Mouse (Mus musculus): Measurements from ENCODE around the gene Olfr51. TPM values are rescaled to one million over a fixed set of nuclear protein-coding genes. Genes with fewer than 3 reads are reported as not detected.
A peak's percentile ranks its signal among the peaks of the same experiment; 100 is the strongest.
"Not testable (repeated sequence)": the region's sequence is repeated elsewhere in the genome, so short reads cannot be mapped to it uniquely, and the experiment has no call there.

Olfr51 gene
- polyA plus RNA-seq, 1 experiment from 2014 or later, result not detected

DNA sequence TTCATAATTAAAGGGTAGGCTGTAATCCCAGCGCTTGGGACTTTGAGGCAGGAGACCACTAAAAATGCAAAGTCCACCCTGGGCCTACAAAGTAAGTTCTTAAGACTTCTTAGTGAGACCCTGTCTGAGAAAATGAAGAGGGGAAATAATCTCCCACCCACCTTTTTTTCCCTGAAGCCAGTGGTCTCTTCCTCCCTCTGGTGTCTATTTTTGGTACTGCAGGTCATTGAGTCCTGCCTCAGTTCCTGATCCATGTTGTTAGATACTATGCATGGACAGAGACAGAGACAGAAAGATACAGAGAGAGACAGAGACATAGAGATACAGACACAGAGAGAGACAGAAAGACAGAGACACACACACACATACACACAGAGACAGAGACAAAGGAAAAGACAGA is 29.5 kb downstream of the Olfr51 start:
- H3K4me3 ChIP-seq (replicated peaks), result no peak overlapping the region
- H3K4me2 ChIP-seq, result no peak overlapping the region
- H3K9me3 ChIP-seq (replicated peaks), result no peaks in the 10 kb centered on the region
- WGBS (ENCODE audit: insufficient replicate concordance), result 17% methylated on average over 1 of the region's 1 CpGs
- no peak overlapping the region for H3K27ac ChIP-seq (replicated peaks)
- ATAC-seq (ENCODE audit: insufficient read depth), result no peak
- no peaks in the 10 kb centered on the region for H3K27me3 ChIP-seq
- H3K9ac ChIP-seq, result no peak overlapping the region
- no peaks in the 10 kb centered on the region for H3K4me1 ChIP-seq (replicated peaks)
- H3K36me3 ChIP-seq (replicated peaks), result no peaks in the 10 kb centered on the region

- not testable (repeated sequence) for H3K9me3 ChIP-seq (replicated peaks); H3K36me3 ChIP-seq (replicated peaks); H3K27me3 ChIP-seq; H3K27ac ChIP-seq (replicated peaks); H3K4me1 ChIP-seq (replicated peaks); H3K9ac ChIP-seq; ATAC-seq (ENCODE audit: insufficient read depth); H3K4me3 ChIP-seq (replicated peaks); H3K4me2 ChIP-seq
These were observed 30.7 kb downstream of the Olfr51 start for GRCm38 (mm10) chr11:51034141-51034540.

GRCm38 (mm10) chr11:51035951-51036350 is 32.6 kb downstream of the Olfr51 start:
- no peaks in the 10 kb centered on the region for H3K9me3 ChIP-seq (replicated peaks)
- no peaks in the 10 kb centered on the region for H3K36me3 ChIP-seq (replicated peaks)
- ATAC-seq (ENCODE audit: insufficient read depth), result no peak
- no peak overlapping the region for H3K27ac ChIP-seq (replicated peaks)
- H3K27me3 ChIP-seq, result no peaks in the 10 kb centered on the region
- no peak overlapping the region for H3K9ac ChIP-seq
- no peak overlapping the region for H3K4me2 ChIP-seq
- WGBS (ENCODE audit: insufficient replicate concordance), result 61% methylated on average over 2 of the region's 2 CpGs
- H3K4me3 ChIP-seq (replicated peaks), result no peak overlapping the region
- H3K4me1 ChIP-seq (replicated peaks), result no peaks in the 10 kb centered on the region

DNA sequence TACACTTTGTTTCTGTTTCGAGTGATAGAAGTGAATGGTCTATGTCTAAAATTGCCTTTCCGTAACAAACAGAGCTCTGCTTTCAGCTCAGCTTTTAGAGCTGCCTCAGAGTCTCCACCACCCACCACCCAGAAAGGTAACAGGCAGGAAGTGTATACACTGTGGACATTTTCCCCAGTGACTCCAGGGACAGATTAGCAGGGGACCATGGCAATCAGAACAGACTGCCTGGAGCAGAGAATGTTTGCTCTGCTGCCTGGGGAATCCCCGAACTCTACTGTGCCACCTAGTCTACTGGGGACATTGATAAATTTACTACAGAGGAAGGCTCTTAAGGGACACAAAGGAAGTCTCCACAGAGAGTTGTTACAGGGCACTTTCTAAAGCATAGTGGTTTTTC is 41.4 kb downstream of the Olfr51 start:
- ATAC-seq (ENCODE audit: insufficient read depth); H3K4me2 ChIP-seq; H3K36me3 ChIP-seq (replicated peaks); H3K9me3 ChIP-seq (replicated peaks); H3K27ac ChIP-seq (replicated peaks); H3K4me3 ChIP-seq (replicated peaks); H3K4me1 ChIP-seq (replicated peaks); H3K9ac ChIP-seq; H3K27me3 ChIP-seq: not testable (repeated sequence)
- 36% methylated on average over 3 of the region's 3 CpGs for WGBS (ENCODE audit: insufficient replicate concordance)

DNA sequence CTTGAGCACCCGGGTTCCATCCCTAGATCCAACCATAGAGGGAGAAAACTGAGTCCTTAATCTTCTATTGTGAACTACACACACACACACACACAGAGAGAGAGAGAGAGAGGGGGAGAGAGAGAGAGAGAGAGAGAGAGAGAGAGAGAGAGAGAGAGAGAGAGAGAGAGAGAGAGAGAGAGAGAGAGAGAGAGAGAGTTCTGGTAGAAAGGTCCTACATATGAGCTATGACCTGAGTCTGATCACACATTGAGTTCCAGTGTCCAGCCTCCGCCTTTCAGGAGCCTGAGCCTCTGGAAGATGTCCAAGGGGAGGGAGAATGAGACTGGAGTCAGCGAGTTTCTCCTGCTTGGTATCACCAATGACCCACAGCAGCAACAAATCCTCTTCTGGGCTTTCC is 44.4 kb downstream of the Olfr51 start, which contains the start of gene Olfr1375:
TSS of gene Olfr1375 (plus strand) at position 301 of the 400 bp plus-strand sequence.
- H3K9ac ChIP-seq; H3K4me3 ChIP-seq (replicated peaks); H3K36me3 ChIP-seq (replicated peaks); ATAC-seq (ENCODE audit: insufficient read depth); H3K4me2 ChIP-seq; H3K27ac ChIP-seq (replicated peaks); H3K4me1 ChIP-seq (replicated peaks); H3K9me3 ChIP-seq (replicated peaks); H3K27me3 ChIP-seq: not testable (repeated sequence)
- 60% methylated on average over 3 of the region's 3 CpGs for WGBS (ENCODE audit: insufficient replicate concordance)

DNA sequence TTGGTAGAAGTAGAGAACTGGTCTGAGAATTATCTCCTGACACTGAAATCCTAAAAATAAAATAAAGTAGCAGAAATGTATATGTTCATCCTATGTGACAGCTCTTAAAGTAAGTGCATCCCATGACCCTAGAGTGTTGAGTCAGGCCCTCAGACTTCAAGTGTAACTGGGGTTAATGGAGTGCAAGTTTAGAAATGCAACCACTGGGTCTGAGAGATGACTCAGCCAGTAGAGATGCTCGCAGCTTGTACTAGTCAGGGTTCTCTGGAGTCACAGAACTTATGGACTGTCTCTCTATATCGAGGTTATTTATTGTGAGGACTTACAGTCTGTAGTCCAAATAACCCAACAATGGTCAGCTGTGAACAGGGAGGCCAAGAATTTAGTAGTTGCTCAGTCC is 48.3 kb downstream of the Olfr51 start:
- 38% methylated on average over 2 of the region's 2 CpGs for WGBS (ENCODE audit: insufficient replicate concordance)

DNA sequence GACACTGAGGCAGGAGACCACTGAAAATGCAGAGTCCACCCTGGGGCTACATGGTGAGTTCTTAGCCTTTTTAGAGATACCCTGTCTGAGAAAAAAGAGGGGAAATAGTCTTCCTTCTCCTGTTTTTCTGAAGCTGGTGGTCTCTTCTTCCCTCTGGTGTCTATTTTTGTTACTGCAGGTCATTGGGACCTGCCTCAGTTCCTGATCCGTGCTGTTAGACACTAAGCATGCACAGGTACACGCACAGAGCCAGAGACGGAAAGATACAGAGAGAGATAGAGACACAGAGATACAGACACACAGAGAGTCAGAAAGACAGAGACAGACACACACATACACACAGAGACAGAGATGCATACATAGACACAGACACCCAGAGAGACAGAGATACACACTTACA is 49.8 kb downstream of the Olfr51 start:
- no peaks in the 10 kb centered on the region for H3K36me3 ChIP-seq (replicated peaks)
- WGBS (ENCODE audit: insufficient replicate concordance), result 34% methylated on average over 3 of the region's 3 CpGs
- H3K27me3 ChIP-seq, result no peaks in the 10 kb centered on the region
- no peak overlapping the region for H3K4me2 ChIP-seq
- H3K27ac ChIP-seq (replicated peaks), result no peak overlapping the region
- H3K4me3 ChIP-seq (replicated peaks), result no peak overlapping the region
- H3K4me1 ChIP-seq (replicated peaks), result no peaks in the 10 kb centered on the region
- no peak for ATAC-seq (ENCODE audit: insufficient read depth)
- no peak overlapping the region for H3K9ac ChIP-seq
- H3K9me3 ChIP-seq (replicated peaks), result no peaks in the 10 kb centered on the region

More for the DNA sequence above, 48.3 kb downstream of the Olfr51 start:
- H3K9me3 ChIP-seq (replicated peaks), result no peaks in the 10 kb centered on the region
- H3K4me2 ChIP-seq, result no peak overlapping the region
- H3K27ac ChIP-seq (replicated peaks), result no peak overlapping the region
- no peaks in the 10 kb centered on the region for H3K36me3 ChIP-seq (replicated peaks)
- H3K4me3 ChIP-seq (replicated peaks), result no peak overlapping the region
- no peak for ATAC-seq (ENCODE audit: insufficient read depth)
- H3K4me1 ChIP-seq (replicated peaks), result no peaks in the 10 kb centered on the region
- H3K27me3 ChIP-seq, result no peaks in the 10 kb centered on the region
- no peak overlapping the region for H3K9ac ChIP-seq

GRCm38 (mm10) chr11:51059151-51059571 is 55.8 kb downstream of the Olfr51 start, which contains the start of gene Zfp354a:
Gene Zfp354a (plus strand): TSS chr11:51059257.
- peak within 1 kb of the TSS; percentile 63 for H3K4me2 ChIP-seq
- ATAC-seq (ENCODE audit: insufficient read depth), result peak; percentile 72
- 2% methylated on average over 32 of the region's 32 CpGs for WGBS (ENCODE audit: insufficient replicate concordance)
- H3K36me3 ChIP-seq (replicated peaks), result no peaks in the 10 kb centered on the region
- H3K9me3 ChIP-seq (replicated peaks), result no peaks in the 10 kb centered on the region
- H3K4me3 ChIP-seq (replicated peaks), result peak within 1 kb of the TSS; percentile 63
- H3K27me3 ChIP-seq, result no peaks in the 10 kb centered on the region
- peaks cover 4% of the 10 kb centered on the region; the same call in 1 of the 2 replicates for H3K4me1 ChIP-seq (replicated peaks)
- peak within 1 kb of the TSS; percentile 48 for H3K9ac ChIP-seq
- no peak within 1 kb of the TSS for H3K27ac ChIP-seq (replicated peaks)

Other genes starting within 250 kb of the Olfr51 start
- 0.81 and 1.1 TPM in 2 replicates for gene Zfp354c, start 175.9 kb upstream of the Olfr51 start, polyA plus RNA-seq (2015; fragmentation: Nextera tagmentation; extraction: Ambion mirVana)
- 0.06 and 0.14 TPM in 2 replicates for gene Zfp879, start 162.0 kb upstream of the Olfr51 start, polyA plus RNA-seq (2015; fragmentation: Nextera tagmentation; extraction: Ambion mirVana)
- 0.12 and 0.17 TPM in 2 replicates for gene Grm6, start 152.9 kb upstream of the Olfr51 start, polyA plus RNA-seq (2015; fragmentation: Nextera tagmentation; extraction: Ambion mirVana)
- 0.28 and 0.30 TPM in 2 replicates for gene Zfp454, start 115.9 kb upstream of the Olfr51 start, polyA plus RNA-seq (2015; fragmentation: Nextera tagmentation; extraction: Ambion mirVana)
- 1.8 and 2.2 TPM in 2 replicates for gene Zfp2, start 87.4 kb upstream of the Olfr51 start, polyA plus RNA-seq (2015; fragmentation: Nextera tagmentation; extraction: Ambion mirVana)
- gene Zfp354b, start 72.0 kb upstream of the Olfr51 start, polyA plus RNA-seq (2015; fragmentation: Nextera tagmentation; extraction: Ambion mirVana), result 0.14 TPM in 1 of 2 replicates, not detected in the other
- not detected in 2 replicates for gene 4933414I15Rik, start 59.8 kb upstream of the Olfr51 start, polyA plus RNA-seq (2015; fragmentation: Nextera tagmentation; extraction: Ambion mirVana)
- gene Prop1, start 49.8 kb upstream of the Olfr51 start, polyA plus RNA-seq (2015; fragmentation: Nextera tagmentation; extraction: Ambion mirVana), result not detected in 2 replicates
- not detected in 2 replicates for gene Olfr1378, start 37.1 kb upstream of the Olfr51 start, polyA plus RNA-seq (2015; fragmentation: Nextera tagmentation; extraction: Ambion mirVana)
- not detected in 2 replicates for gene Olfr1377, start 21.6 kb upstream of the Olfr51 start, polyA plus RNA-seq (2015; fragmentation: Nextera tagmentation; extraction: Ambion mirVana)
- not detected in 2 replicates for gene Olfr54, start 10.6 kb downstream of the Olfr51 start, polyA plus RNA-seq (2015; fragmentation: Nextera tagmentation; extraction: Ambion mirVana)
- not detected in 2 replicates for gene Olfr1375, start 44.5 kb downstream of the Olfr51 start, polyA plus RNA-seq (2015; fragmentation: Nextera tagmentation; extraction: Ambion mirVana)
- 1.1 and 1.6 TPM in 2 replicates for gene Zfp354a, start 55.7 kb downstream of the Olfr51 start, polyA plus RNA-seq (2015; fragmentation: Nextera tagmentation; extraction: Ambion mirVana)
- not detected in 2 replicates for gene Gm12569, start 216.9 kb downstream of the Olfr51 start, polyA plus RNA-seq (2015; fragmentation: Nextera tagmentation; extraction: Ambion mirVana)

Data from liver, embryonic 15.5 days (tissue).